Mouse (Mus musculus): Measurements from ENCODE around the gene Tmem53. TPM values are rescaled to one million over a fixed set of nuclear protein-coding genes. Genes with fewer than 3 reads are reported as not detected.

The Tmem53 gene
- polyA plus RNA-seq, 1 experiment from 2014 or later, result 8.3 TPM

Other genes starting within 250 kb of the Tmem53 start
- gene Eif2b3, start 232.5 kb upstream of the Tmem53 start, polyA plus RNA-seq (2014; fragmentation: Nextera tagmentation; extraction: Ambion mirVana), result 41.2 and 48.0 TPM in 2 replicates
- 8.2 and 8.4 TPM in 2 replicates for gene Ptch2, start 155.9 kb upstream of the Tmem53 start, polyA plus RNA-seq (2014; fragmentation: Nextera tagmentation; extraction: Ambion mirVana)
- gene Btbd19, start 126.2 kb upstream of the Tmem53 start, polyA plus RNA-seq (2014; fragmentation: Nextera tagmentation; extraction: Ambion mirVana), result 6.6 and 7.2 TPM in 2 replicates
- gene Tctex1d4, start 125.2 kb upstream of the Tmem53 start, polyA plus RNA-seq (2014; fragmentation: Nextera tagmentation; extraction: Ambion mirVana), result not detected in 2 replicates
- gene Plk3, start 118.0 kb upstream of the Tmem53 start, polyA plus RNA-seq (2014; fragmentation: Nextera tagmentation; extraction: Ambion mirVana), result 3.1 and 3.7 TPM in 2 replicates
- 1,373 and 1,522 TPM in 2 replicates for gene Rps8, start 95.7 kb upstream of the Tmem53 start, polyA plus RNA-seq (2014; fragmentation: Nextera tagmentation; extraction: Ambion mirVana)
- 53.4 and 59.0 TPM in 2 replicates for gene Kif2c, start 69.3 kb upstream of the Tmem53 start, polyA plus RNA-seq (2014; fragmentation: Nextera tagmentation; extraction: Ambion mirVana)
- gene Armh1, start 174 bp downstream of the Tmem53 start, polyA plus RNA-seq (2014; fragmentation: Nextera tagmentation; extraction: Ambion mirVana), result 0.14 and 0.24 TPM in 2 replicates
- 58.7 and 65.1 TPM in 2 replicates for gene Rnf220, start 245.1 kb downstream of the Tmem53 start, polyA plus RNA-seq (2014; fragmentation: Nextera tagmentation; extraction: Ambion mirVana)